Mouse (Mus musculus) embryonic facial prominence, embryonic 11.5 days (tissue): Measurements from ENCODE around the gene Sarm1. TPM values are rescaled to one million over a fixed set of nuclear protein-coding genes. Genes with fewer than 3 reads are reported as not detected.

Experiments used
- ATAC-seq: fragments of 200-750 bp; cut with Nextera tagmentation; replicated peaks from 2 replicates; pipeline ENCODE4 v1.8.0; 2017; ENCODE audit warnings: low read depth; ENCODE audit not compliant: insufficient number of reproducible peaks, low FRiP score, low TSS enrichment
- DNase-seq: peaks from one replicate; pipeline ENCODE4 v3.0.0-alpha.2; 2015; ENCODE audit warnings: low spot score
- H3K27ac ChIP-seq: fragments of 300-500 bp; sonication (generic); replicated peaks from 2 replicates; pipeline ENCODE4 v1.5.1; 2014; ENCODE audit warnings: mild to moderate bottlenecking, low read depth, low read length, control low read depth
- H3K27me3 ChIP-seq: fragments of 300-500 bp; sonication (generic); 2 replicates; pipeline ENCODE4 v1.6.1; 2014; ENCODE audit warnings: mild to moderate bottlenecking, low read length, moderate library complexity, mixed read lengths; ENCODE audit not compliant: control insufficient read depth, insufficient read depth
- H3K36me3 ChIP-seq: fragments of 300-500 bp; sonication (generic); replicated peaks from 2 replicates; pipeline ENCODE4 v1.6.1; 2014; ENCODE audit warnings: low read depth, mild to moderate bottlenecking, low read length, moderate library complexity, mixed read lengths; ENCODE audit not compliant: control insufficient read depth, insufficient read depth
- H3K4me1 ChIP-seq: fragments of 300-500 bp; sonication (generic); 2 replicates; pipeline ENCODE4 v1.6.1; 2014; ENCODE audit warnings: low read length, mixed read lengths; ENCODE audit not compliant: control insufficient read depth, insufficient read depth
- H3K4me2 ChIP-seq: fragments of 300-500 bp; sonication (generic); 2 replicates; pipeline ENCODE4 v1.6.1; 2014; ENCODE audit warnings: low read depth, mild to moderate bottlenecking, control low read depth, low read length, moderate library complexity
- H3K4me3 ChIP-seq: fragments of 300-500 bp; sonication (generic); 2 replicates; pipeline ENCODE4 v1.5.1; 2014; ENCODE audit warnings: low read depth, low read length, control low read depth
- H3K9ac ChIP-seq: fragments of 300-500 bp; sonication (generic); replicated peaks from 2 replicates; pipeline ENCODE4 v1.6.1; 2014; ENCODE audit warnings: mild to moderate bottlenecking, control low read depth, low read length
- H3K9me3 ChIP-seq: fragments of 300-500 bp; sonication (generic); replicated peaks from 2 replicates; pipeline ENCODE4 v1.6.1; 2016; ENCODE audit warnings: mild to moderate bottlenecking, low read length, inconsistent platforms, mixed read lengths; ENCODE audit not compliant: control insufficient read depth
- WGBS: fragments of 180-500 bp; shearing (Covaris S2); extraction: QIAGEN DNeasy Blood & Tissue Kit; methylation state at CpG from one replicate; pipeline ENCODE4 v1.1.7; 2014; 5-methylcytosine and 5-hydroxymethylcytosine counted together
- polyA plus RNA-seq: library from polyadenylated mRNA; unstranded; fragments of >200 nt; fragmentation: Nextera tagmentation; extraction: Ambion mirVana; gene quantifications from 2 replicates; pipeline ENCODE4 v1.2.1, GENCODE M21; 2014

The Sarm1 gene
- polyA plus RNA-seq, 1 experiment from 2014 or later = 4.1 TPM

- Histone ChIP-seq H3K4me1 (no peaks in the 10 kb centered on the region; the same call in none of the 2 replicates), H3K9me3 (no peaks in the 10 kb centered on the region), H3K27me3 (peaks cover 51% of the 10 kb centered on the region), H3K36me3 (no peaks in the 10 kb centered on the region), H3K4me2 (peak overlapping the region; percentile 46), H3K9ac (no peak overlapping the region), H3K4me3 (peak overlapping the region; percentile 25), H3K27ac (no peak overlapping the region)
- DNase-seq (peak; percentile 67), ATAC-seq (no peak; the same call in 1 of the 2 replicates)
- whole genome bisulfite sequencing = 10% methylated on average over 47 of the region's 48 CpGs
Observed at GRCm38 (mm10) chr11:78490781-78491241, 6.7 kb downstream of the Sarm1 start.

DNA sequence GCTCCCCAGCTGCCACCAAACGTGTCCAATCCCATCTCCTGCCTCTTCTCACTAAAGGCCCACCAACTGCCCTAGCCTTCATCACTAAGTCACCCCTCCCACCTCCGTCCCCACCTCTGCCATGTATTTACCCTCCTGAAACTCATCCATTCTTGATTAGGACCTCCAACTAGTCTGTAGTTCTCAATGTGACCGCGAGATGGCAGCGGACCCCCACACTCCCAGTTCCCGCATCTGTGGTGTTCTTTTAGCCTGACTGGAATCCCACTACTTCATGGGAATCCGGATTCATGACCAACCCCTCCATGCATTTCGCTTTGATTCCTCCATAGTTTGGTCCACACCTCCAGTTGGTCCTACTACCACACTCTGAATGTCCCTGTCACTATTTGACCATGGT lies 9.4 kb downstream of the Sarm1 start:
- H3K4me1 ChIP-seq = no peaks in the 10 kb centered on the region; the same call in none of the 2 replicates
- no peak overlapping the region for H3K27ac ChIP-seq
- no peak overlapping the region for H3K4me2 ChIP-seq
- no peak for ATAC-seq
- WGBS = 4% methylated on average over 8 of the region's 8 CpGs
- no peaks in the 10 kb centered on the region for H3K36me3 ChIP-seq
- H3K9ac ChIP-seq = no peak overlapping the region
- DNase-seq = peak; percentile 83
- H3K9me3 ChIP-seq = no peaks in the 10 kb centered on the region
- no peak overlapping the region for H3K4me3 ChIP-seq
- H3K27me3 ChIP-seq = peaks cover 45% of the 10 kb centered on the region

DNA sequence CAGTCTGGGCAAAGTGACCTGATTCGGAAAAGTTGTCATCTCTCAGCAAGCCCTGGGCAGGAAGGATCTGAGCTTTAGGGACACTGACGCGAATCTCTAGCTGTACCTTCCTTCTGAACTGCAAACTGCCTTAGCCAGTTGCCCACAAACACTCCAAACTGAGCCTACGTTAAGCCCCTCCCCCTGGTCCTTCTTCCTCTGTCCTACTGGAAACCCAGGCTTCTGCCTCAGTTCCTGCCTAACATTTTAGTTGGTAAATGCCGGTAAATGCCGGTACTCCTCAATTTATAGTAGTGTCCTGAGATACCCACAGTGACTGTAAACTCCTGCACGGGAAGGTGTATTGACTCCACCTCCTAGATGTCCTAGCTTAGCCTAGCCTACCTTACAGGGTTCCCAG lies 13.9 kb downstream of the Sarm1 start:
- no peak overlapping the region for H3K9ac ChIP-seq
- no peaks in the 10 kb centered on the region for H3K36me3 ChIP-seq
- no peak overlapping the region for H3K4me3 ChIP-seq
- no peaks in the 10 kb centered on the region for H3K9me3 ChIP-seq
- no peaks in the 10 kb centered on the region for H3K4me1 ChIP-seq
- no peak overlapping the region for H3K4me2 ChIP-seq
- H3K27ac ChIP-seq = no peak overlapping the region
- ATAC-seq (no peak), DNase-seq (no peak)
- H3K27me3 ChIP-seq = peaks cover 16% of the 10 kb centered on the region
- 61% methylated on average over 7 of the region's 7 CpGs for WGBS

GRCm38 (mm10) chr11:78475289-78475688 lies 22.3 kb downstream of the Sarm1 start:
- H3K27me3 ChIP-seq = no peaks in the 10 kb centered on the region
- H3K4me2 ChIP-seq = no peak overlapping the region
- no peaks in the 10 kb centered on the region for H3K9me3 ChIP-seq
- 82% methylated on average over 3 of the region's 3 CpGs for WGBS
- H3K36me3 ChIP-seq = no peaks in the 10 kb centered on the region
- no peaks in the 10 kb centered on the region for H3K4me1 ChIP-seq
- H3K9ac ChIP-seq = no peak overlapping the region
- no peak overlapping the region for H3K27ac ChIP-seq
- no peak for ATAC-seq
- DNase-seq = no peak
- no peak overlapping the region for H3K4me3 ChIP-seq

- Histone ChIP-seq H3K9me3 (no peaks in the 10 kb centered on the region), H3K27me3 (no peaks in the 10 kb centered on the region), H3K9ac (no peak overlapping the region), H3K4me3 (no peak overlapping the region), H3K4me2 (no peak overlapping the region), H3K4me1 (no peaks in the 10 kb centered on the region), H3K27ac (no peak overlapping the region), H3K36me3 (no peaks in the 10 kb centered on the region)
- DNase-seq (no peak), ATAC-seq (no peak)
- WGBS = 83% methylated on average over 10 of the region's 10 CpGs
Observed at GRCm38 (mm10) chr11:78471326-78472103, 26.0 kb downstream of the Sarm1 start.

- 27% methylated on average over 3 of the region's 3 CpGs for WGBS
- ATAC-seq (no peak), DNase-seq (no peak)
- no peak overlapping the region for H3K4me2 ChIP-seq
- H3K4me1 ChIP-seq = no peaks in the 10 kb centered on the region
- H3K9ac ChIP-seq = no peak overlapping the region
- H3K4me3 ChIP-seq = no peak overlapping the region
- no peaks in the 10 kb centered on the region for H3K9me3 ChIP-seq
- H3K27me3 ChIP-seq = no peaks in the 10 kb centered on the region
- H3K36me3 ChIP-seq = no peaks in the 10 kb centered on the region
- no peak overlapping the region for H3K27ac ChIP-seq
Observed at GRCm38 (mm10) chr11:78467932-78468331, 29.6 kb downstream of the Sarm1 start.

DNA sequence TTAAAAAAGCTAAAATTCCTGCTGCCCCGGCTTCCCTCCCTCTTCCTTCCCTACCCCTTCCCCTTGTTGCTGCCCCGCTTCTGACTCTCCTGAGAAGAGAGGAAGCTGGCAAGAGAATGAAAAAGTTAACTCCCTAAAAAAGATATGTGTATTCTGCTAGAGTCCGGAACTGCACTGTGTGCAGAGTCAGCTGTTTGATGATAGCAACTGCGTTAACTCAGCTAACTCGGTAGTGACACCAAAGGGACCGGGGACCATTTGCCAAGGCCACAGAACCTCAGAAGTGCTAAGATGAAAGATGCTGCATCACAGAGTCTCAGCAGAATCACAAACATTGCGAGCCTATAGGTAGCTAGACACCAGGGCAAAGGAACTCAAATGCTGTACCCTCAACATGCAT lies 30.0 kb downstream of the Sarm1 start:
- Histone ChIP-seq H3K27me3 (no peaks in the 10 kb centered on the region), H3K4me2 (no peak overlapping the region), H3K9ac (no peak overlapping the region), H3K9me3 (no peaks in the 10 kb centered on the region), H3K4me1 (no peaks in the 10 kb centered on the region), H3K27ac (no peak overlapping the region), H3K36me3 (no peaks in the 10 kb centered on the region), H3K4me3 (no peak overlapping the region)
- ATAC-seq (no peak), DNase-seq (no peak)
- WGBS = 81% methylated on average over 7 of the region's 7 CpGs

DNA sequence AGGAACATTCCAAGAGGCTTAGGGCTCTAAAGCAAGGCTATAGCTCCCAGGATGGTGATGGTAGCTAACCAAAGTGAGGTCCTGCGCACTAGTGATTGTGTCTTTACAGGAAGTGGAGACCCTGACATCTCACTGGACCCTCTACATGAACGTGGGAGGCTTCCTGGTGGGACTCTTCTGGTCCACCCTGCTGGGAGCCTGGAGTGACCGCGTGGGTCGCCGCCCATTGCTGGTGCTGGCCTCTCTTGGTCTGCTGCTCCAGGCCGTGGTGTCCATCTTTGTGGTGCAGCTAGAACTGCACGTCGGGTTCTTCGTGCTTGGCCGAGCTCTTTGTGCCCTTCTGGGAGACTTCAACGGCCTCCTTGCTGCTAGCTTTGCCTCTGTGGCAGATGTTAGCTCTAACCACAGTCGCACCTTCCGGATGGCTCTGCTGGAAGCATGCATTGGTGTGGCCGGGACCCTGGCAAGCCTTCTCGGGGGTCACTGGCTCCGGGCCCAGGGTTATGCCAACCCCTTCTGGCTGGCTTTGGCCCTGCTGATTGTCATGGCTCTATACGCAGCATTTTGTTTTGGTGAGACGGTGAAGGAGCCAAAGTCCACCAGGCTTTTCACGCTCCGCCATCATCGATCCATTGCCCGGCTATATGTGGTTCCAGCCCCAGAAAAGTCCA lies 31.2 kb downstream of the Sarm1 start:
- no peaks in the 10 kb centered on the region for H3K27me3 ChIP-seq

More for the DNA sequence above, 31.2 kb downstream of the Sarm1 start:
- Histone ChIP-seq H3K27ac (peak overlapping the region; percentile 83; the same call in 1 of the 2 replicates), H3K4me3 (peak overlapping the region; percentile 81), H3K4me2 (peak overlapping the region; percentile 93), H3K9me3 (no peaks in the 10 kb centered on the region), H3K36me3 (no peaks in the 10 kb centered on the region), H3K9ac (peak overlapping the region; percentile 93), H3K4me1 (no peaks in the 10 kb centered on the region)
- ATAC-seq = peak; percentile 40
- no peak for DNase-seq
- WGBS = 68% methylated on average over 23 of the region's 23 CpGs
